Mouse (Mus musculus) hindbrain, postnatal 0 days (tissue): ENCODE data around the gene Rcan2. TPM values are rescaled to one million over a fixed set of nuclear protein-coding genes. Genes with fewer than 3 reads are reported as not detected.

ENCODE experiments used
- ATAC-seq: fragments of 200-750 bp; cut with Nextera tagmentation; 2 replicates; pipeline ENCODE4 v1.8.0; 2017; ENCODE audit warnings: mild to moderate bottlenecking, moderate TSS enrichment, moderate library complexity
- DNase-seq: peaks from one replicate; pipeline ENCODE4 v3.0.0-alpha.2; 2015; ENCODE audit warnings: low spot score
- H3K27ac ChIP-seq: fragments of 300-500 bp; sonication (generic); 2 replicates; pipeline ENCODE4 v1.5.1; 2014; ENCODE audit warnings: mild to moderate bottlenecking
- H3K27me3 ChIP-seq: fragments of 300-500 bp; sonication (generic); 2 replicates; pipeline ENCODE4 v1.6.1; 2014; ENCODE audit warnings: low read length, mixed read lengths; ENCODE audit not compliant: insufficient read depth
- H3K36me3 ChIP-seq: fragments of 300-500 bp; sonication (generic); 2 replicates; pipeline ENCODE4 v1.6.1; 2014; ENCODE audit warnings: low read length, mixed read lengths; ENCODE audit not compliant: insufficient read depth
- H3K4me1 ChIP-seq: fragments of 300-500 bp; sonication (generic); 2 replicates; pipeline ENCODE4 v1.6.1; 2014; ENCODE audit warnings: antibody characterized with exemption, low read length, mixed read lengths; ENCODE audit not compliant: insufficient read depth
- H3K4me2 ChIP-seq: fragments of 300-500 bp; sonication (generic); 2 replicates; pipeline ENCODE4 v1.6.1; 2014; ENCODE audit warnings: low read depth, mild to moderate bottlenecking, low read length, moderate library complexity, mixed read lengths
- H3K4me3 ChIP-seq: fragments of 300-500 bp; sonication (generic); 2 replicates; pipeline ENCODE4 v1.5.1; 2014; ENCODE audit warnings: low read length
- H3K9ac ChIP-seq: fragments of 300-500 bp; sonication (generic); replicated peaks from 2 replicates; pipeline ENCODE4 v1.6.1; 2014; ENCODE audit warnings: mild to moderate bottlenecking, low read length, moderate library complexity, mixed read lengths
- H3K9me3 ChIP-seq: fragments of 300-500 bp; sonication (generic); 2 replicates; pipeline ENCODE4 v1.6.1; 2016; ENCODE audit warnings: low read length, mixed read lengths
- CTCF ChIP-seq: IDR thresholded peaks from 2 replicates; pipeline ENCODE4 v1.5.1; 2016; ENCODE audit warnings: antibody characterized with exemption, control low read depth, low read depth
- WGBS: fragments of 180-500 bp; shearing (Covaris S2); extraction: QIAGEN DNeasy Blood & Tissue Kit; methylation state at CpG from one replicate; pipeline ENCODE4 v1.1.7; 2014; 5-methylcytosine and 5-hydroxymethylcytosine counted together
- polyA plus RNA-seq: library from polyadenylated mRNA; unstranded; fragments of >200 nt; fragmentation: Nextera tagmentation; extraction: Ambion mirVana; gene quantifications from 2 replicates; pipeline ENCODE4 v1.2.1, GENCODE M21; 2015
- total RNA-seq: library from RNA; depleted of rRNA; stranded (reverse); fragments of >200 nt; gene quantifications from 2 replicates; pipeline ENCODE4 v1.2.3, GENCODE M21; 2014

Gene Rcan2
- total and polyA plus RNA-seq, 2 experiments from 2014 or later: 102 to 124 TPM

DNA sequence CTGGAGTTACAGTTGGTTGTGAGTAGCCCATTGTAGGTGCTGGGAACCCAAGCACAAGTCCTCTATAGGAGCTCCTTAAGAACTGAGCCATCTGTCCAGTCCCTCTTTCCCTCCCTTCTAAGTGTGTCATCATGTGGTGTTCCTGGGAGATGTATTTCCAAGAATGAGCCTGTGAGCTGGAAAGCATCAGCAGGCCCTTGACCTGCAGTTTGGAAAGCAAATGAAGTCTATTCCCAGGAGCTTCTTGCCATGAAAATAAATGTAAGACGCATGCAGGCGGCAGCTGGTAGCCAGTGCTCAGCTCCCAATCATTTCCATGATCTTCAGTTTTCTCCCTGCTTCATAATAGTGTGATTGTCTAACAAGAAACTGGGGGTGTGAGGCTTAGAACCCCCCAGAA, 203.2 kb downstream of the Rcan2 start:
- Histone ChIP-seq H3K4me1 (no peaks in the 10 kb centered on the region), H3K27me3 (no peaks in the 10 kb centered on the region), H3K9me3 (no peaks in the 10 kb centered on the region), H3K4me2 (no peak overlapping the region), H3K27ac (no peak overlapping the region), H3K36me3 (no peaks in the 10 kb centered on the region), H3K9ac (no peak overlapping the region), H3K4me3 (no peak overlapping the region)
- TF ChIP-seq CTCF: no peak
- DNase-seq (no peak), ATAC-seq (no peak)
- WGBS: 60% methylated on average over 2 of the region's 2 CpGs

DNA sequence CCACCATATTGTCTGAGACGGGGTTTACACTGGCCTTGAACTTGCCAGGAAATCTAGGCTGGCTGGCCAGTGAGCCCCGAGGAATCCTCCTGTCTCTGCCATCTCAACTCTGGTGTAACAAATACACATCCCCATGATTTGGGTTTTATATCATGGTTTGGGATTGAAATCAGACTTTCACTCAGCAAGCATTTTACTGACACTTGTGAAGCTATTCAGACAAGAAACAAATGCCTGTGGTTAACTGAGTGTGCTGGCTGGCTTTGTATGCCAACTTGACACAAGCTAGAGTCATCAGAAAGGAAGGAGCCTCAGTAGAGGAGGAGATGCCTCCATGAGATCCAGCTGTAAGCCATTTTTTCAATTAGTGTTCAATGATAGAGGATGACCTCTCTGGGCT, 206.3 kb downstream of the Rcan2 start:
- Histone ChIP-seq H3K27me3 (no peaks in the 10 kb centered on the region), H3K4me1 (no peaks in the 10 kb centered on the region), H3K4me3 (no peak overlapping the region), H3K4me2 (no peak overlapping the region), H3K27ac (no peak overlapping the region), H3K9ac (no peak overlapping the region), H3K36me3 (no peaks in the 10 kb centered on the region), H3K9me3 (no peaks in the 10 kb centered on the region)
- 89% methylated on average over 2 of the region's 2 CpGs for WGBS
- DNase-seq (no peak), ATAC-seq (no peak)
- no peak for TF ChIP-seq CTCF

DNA sequence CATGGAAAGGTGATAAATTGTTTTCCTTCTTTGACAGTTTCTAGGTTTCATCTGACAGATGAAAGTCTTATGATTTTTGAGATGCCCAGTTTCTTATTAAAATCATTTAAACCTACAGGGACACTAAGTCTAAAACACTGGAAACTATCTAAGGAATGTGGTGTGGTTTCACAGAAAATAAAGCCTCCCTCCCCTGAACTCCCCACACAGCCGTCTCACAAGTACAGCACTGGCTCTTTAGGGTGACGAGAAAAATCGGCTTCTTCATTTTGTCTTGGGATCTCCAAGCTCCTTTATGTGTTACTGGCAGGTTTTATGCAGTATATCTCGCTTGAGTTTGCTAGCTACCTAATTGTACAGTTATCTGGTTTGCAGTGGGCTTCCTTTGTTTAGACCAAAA, 210.8 kb downstream of the Rcan2 start:
- no peaks in the 10 kb centered on the region for H3K36me3 ChIP-seq
- no peak for ATAC-seq
- 80% methylated on average over 4 of the region's 4 CpGs for WGBS

DNA sequence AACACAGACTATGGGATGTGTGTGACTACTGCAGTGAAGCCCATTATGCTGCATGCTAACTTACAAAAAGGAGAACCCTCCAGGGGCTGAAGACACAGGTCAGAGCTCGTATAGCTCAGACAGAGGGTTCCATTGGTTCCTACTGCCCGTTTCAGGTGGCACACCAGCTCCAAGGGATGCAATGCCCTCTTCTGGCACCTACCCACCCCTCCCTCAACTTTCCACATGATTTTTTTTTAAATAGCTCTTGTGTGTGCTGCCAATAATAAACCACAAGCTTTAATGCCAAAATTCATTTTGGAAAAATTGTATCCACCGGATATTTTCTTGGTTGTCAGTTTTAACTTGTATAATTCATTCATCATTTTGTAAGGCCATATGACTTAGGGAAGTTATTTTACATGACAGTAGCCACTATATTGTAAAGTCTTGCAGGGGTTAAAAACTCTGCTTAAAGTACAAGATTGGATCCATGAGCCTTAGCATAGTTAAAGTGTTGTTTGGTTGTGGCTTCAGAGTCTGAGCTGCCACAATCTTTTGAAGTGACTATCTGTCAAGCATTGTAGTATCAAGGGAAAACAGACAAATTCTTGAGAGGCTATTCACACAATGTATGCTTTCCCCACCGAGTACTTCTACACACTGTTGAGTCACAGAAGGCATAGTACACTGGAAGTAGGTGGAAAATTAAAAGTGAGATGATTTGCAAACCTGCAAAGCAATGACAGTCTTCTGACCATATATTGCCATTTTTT, 212.8 kb downstream of the Rcan2 start:
- no peak for DNase-seq
- Histone ChIP-seq H3K27me3 (no peaks in the 10 kb centered on the region), H3K36me3 (no peaks in the 10 kb centered on the region), H3K4me2 (no peak overlapping the region), H3K4me1 (no peaks in the 10 kb centered on the region), H3K9ac (no peak overlapping the region), H3K9me3 (no peaks in the 10 kb centered on the region), H3K4me3 (no peak overlapping the region), H3K27ac (no peak overlapping the region)
- 63% methylated on average over 4 of the region's 4 CpGs for WGBS
- no peak for TF ChIP-seq CTCF
- no peak for ATAC-seq

More for the DNA sequence above, 210.8 kb downstream of the Rcan2 start:
- no peaks in the 10 kb centered on the region for H3K9me3 ChIP-seq
- H3K27ac ChIP-seq: no peak overlapping the region
- no peak overlapping the region for H3K9ac ChIP-seq
- H3K4me3 ChIP-seq: no peak overlapping the region
- no peak overlapping the region for H3K4me2 ChIP-seq
- DNase-seq: no peak
- no peak for TF ChIP-seq CTCF
- H3K27me3 ChIP-seq: no peaks in the 10 kb centered on the region
- no peaks in the 10 kb centered on the region for H3K4me1 ChIP-seq

DNA sequence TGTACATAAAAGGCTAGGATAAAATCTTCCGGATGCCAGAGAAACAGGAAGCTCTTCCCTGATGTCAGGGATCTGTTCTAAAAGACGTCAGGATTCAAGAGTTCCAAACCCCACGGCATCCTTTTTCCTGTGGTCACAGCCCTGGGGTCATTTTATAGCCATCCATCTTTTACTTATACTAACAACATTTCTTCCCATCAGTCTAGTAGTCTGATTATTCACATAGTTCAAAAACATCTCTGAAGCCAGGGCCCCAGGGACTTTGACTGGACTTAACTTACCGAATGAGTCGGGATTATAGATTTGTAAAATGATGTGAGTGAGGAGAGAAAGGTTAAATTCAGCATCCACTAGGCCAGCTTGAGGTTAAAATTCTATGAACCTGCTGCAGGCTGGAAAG, 215.2 kb downstream of the Rcan2 start:
- 80% methylated on average over 5 of the region's 5 CpGs for WGBS
- Histone ChIP-seq H3K9me3 (no peaks in the 10 kb centered on the region), H3K27me3 (no peaks in the 10 kb centered on the region), H3K27ac (no peak overlapping the region), H3K4me2 (no peak overlapping the region), H3K4me1 (no peaks in the 10 kb centered on the region), H3K36me3 (no peaks in the 10 kb centered on the region), H3K4me3 (no peak overlapping the region), H3K9ac (no peak overlapping the region)
- DNase-seq: no peak
- no peak for TF ChIP-seq CTCF
- ATAC-seq: no peak

DNA sequence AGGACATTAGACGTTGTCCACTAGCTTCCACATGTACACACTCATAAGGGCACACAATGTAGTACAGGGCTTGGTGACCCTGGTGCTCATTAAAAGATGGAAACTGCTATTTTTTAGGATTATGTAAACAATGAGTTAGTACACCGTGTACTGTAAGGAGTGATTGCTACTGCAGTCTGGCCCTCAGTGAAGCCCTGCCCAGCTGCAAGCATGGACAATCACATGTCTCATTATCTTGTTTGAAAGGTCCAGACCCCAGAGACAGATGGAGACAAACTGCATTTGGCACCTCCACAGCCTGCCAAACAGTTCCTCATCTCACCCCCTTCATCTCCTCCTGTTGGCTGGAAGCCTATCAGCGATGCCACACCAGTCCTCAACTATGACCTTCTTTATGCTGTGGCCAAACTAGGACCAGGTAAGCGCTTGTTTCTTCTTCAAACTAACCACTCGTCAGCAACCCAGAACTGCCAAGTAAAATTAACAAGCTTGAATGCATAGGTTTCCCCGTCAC, 219.6 kb downstream of the Rcan2 start:
- DNase-seq: no peak
- Histone ChIP-seq H3K4me3 (no peak overlapping the region), H3K36me3 (no peaks in the 10 kb centered on the region), H3K4me2 (no peak overlapping the region), H3K9me3 (no peaks in the 10 kb centered on the region), H3K27me3 (no peaks in the 10 kb centered on the region), H3K27ac (no peak overlapping the region), H3K4me1 (no peaks in the 10 kb centered on the region), H3K9ac (no peak overlapping the region)
- no peak for ATAC-seq
- no peak for TF ChIP-seq CTCF
- WGBS: 68% methylated on average over 6 of the region's 6 CpGs

DNA sequence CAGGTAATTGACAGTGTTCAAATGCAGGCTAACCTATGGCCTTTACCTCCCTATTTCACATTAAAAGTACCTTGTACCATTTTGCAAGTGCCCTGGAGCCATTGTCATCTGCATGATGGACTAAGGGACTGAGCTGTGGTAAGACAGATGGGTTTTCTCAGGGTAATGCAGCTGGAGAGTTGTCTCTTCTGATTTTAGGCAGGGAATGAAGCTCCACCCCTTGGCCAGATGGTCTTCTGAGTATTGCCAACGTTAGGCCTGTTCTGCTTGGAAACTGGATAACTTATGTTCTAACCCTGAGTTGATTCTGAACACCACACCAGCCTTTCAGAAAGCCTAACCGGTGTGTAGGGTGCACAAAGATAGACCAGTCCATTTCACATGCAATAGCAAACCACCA, 222.7 kb downstream of the Rcan2 start:
- Histone ChIP-seq H3K4me2 (no peak overlapping the region), H3K4me3 (no peak overlapping the region), H3K36me3 (no peaks in the 10 kb centered on the region), H3K9me3 (no peaks in the 10 kb centered on the region), H3K27ac (no peak overlapping the region), H3K27me3 (no peaks in the 10 kb centered on the region), H3K4me1 (no peaks in the 10 kb centered on the region), H3K9ac (no peak overlapping the region)
- 73% methylated on average over 2 of the region's 2 CpGs for WGBS
- ATAC-seq: no peak
- TF ChIP-seq CTCF: no peak
- DNase-seq: no peak
